Mouse (Mus musculus) erythroid progenitor cell, adult 5-6 weeks (primary cell): Measurements from ENCODE around the gene Pramel4. TPM values are rescaled to one million over a fixed set of nuclear protein-coding genes. Genes with fewer than 3 reads are reported as not detected.
"Not testable (repeated sequence)": the region's sequence is repeated elsewhere in the genome, so short reads cannot be mapped to it uniquely, and the experiment has no call there.

Source experiments
- ATAC-seq: replicated peaks from 2 replicates; pipeline ENCODE4 v1.8.0; 2016; ENCODE audit warnings: moderate number of reproducible peaks, mild to moderate bottlenecking, moderate TSS enrichment, inconsistent platforms; ENCODE audit not compliant: poor library complexity, low FRiP score, severe bottlenecking
- total RNA-seq, 2 experiments: library from RNA; stranded (forward) in 1 of 2; stranded (reverse) in 1 of 2; fragments of 150-400 nt in 1 of 2; fragments of 186-747, 209-891 nt in 1 of 2; gene quantifications; 2 replicates each; pipeline versions ENCODE4 v1.2.3 to v1.2.4; 2015 to 2017; ENCODE audit warnings: low replicate concordance in 2 of 2

Gene Pramel4
- total RNA-seq (2015; ENCODE audit: low replicate concordance) (not detected in 2 replicates), total RNA-seq (2017; ENCODE audit: low replicate concordance) (not detected in 2 replicates)

GRCm38 (mm10) chr4:144058826-144059225 lies at the start of gene Pramel4:
TSS of gene Pramel4 (plus strand) at chr4:144059126.
- not testable (repeated sequence) for ATAC-seq

GRCm38 (mm10) chr4:144106174-144106573 lies 47.2 kb downstream of the Pramel4 start, which contains the start of gene Gm13102:
TSS of gene Gm13102 (plus strand) at chr4:144106474.
- not testable (repeated sequence) for ATAC-seq

Other genes with a start within 250 kb of the Pramel4 start
- gene Gm13084, start 243.0 kb upstream of the Pramel4 start, total RNA-seq (2015; ENCODE audit: low replicate concordance) = not detected in 2 replicates
- not detected in 2 replicates for gene Gm13084, start 243.0 kb upstream of the Pramel4 start, total RNA-seq (2017; ENCODE audit: low replicate concordance)
- not detected in 2 replicates for gene Gm13103, start 212.6 kb upstream of the Pramel4 start, total RNA-seq (2015; ENCODE audit: low replicate concordance)
- not detected in 2 replicates for gene Gm13103, start 212.6 kb upstream of the Pramel4 start, total RNA-seq (2017; ENCODE audit: low replicate concordance)
- not detected in 2 replicates for gene Pramef6, start 158.7 kb upstream of the Pramel4 start, total RNA-seq (2015; ENCODE audit: low replicate concordance)
- gene Pramef6, start 158.7 kb upstream of the Pramel4 start, total RNA-seq (2017; ENCODE audit: low replicate concordance) = not detected in 2 replicates
- not detected in 2 replicates for gene Pramef25, start 108.1 kb upstream of the Pramel4 start, total RNA-seq (2015; ENCODE audit: low replicate concordance)
- gene Pramef25, start 108.1 kb upstream of the Pramel4 start, total RNA-seq (2017; ENCODE audit: low replicate concordance) = not detected in 2 replicates
- gene Gm13101, start 92.2 kb upstream of the Pramel4 start, total RNA-seq (2015; ENCODE audit: low replicate concordance) = not detected in 2 replicates
- gene Gm13101, start 92.2 kb upstream of the Pramel4 start, total RNA-seq (2017; ENCODE audit: low replicate concordance) = not detected in 2 replicates
- not detected in 2 replicates for gene Pramef17, start 64.8 kb upstream of the Pramel4 start, total RNA-seq (2015; ENCODE audit: low replicate concordance)
- not detected in 2 replicates for gene Pramef17, start 64.8 kb upstream of the Pramel4 start, total RNA-seq (2017; ENCODE audit: low replicate concordance)
- not detected in 2 replicates for gene Gm13102, start 47.3 kb downstream of the Pramel4 start, total RNA-seq (2015; ENCODE audit: low replicate concordance)
- not detected in 2 replicates for gene Gm13102, start 47.3 kb downstream of the Pramel4 start, total RNA-seq (2017; ENCODE audit: low replicate concordance)
- not detected in 2 replicates for gene Oog3, start 103.5 kb downstream of the Pramel4 start, total RNA-seq (2015; ENCODE audit: low replicate concordance)
- gene Oog3, start 103.5 kb downstream of the Pramel4 start, total RNA-seq (2017; ENCODE audit: low replicate concordance) = not detected in 2 replicates
- not detected in 2 replicates for gene Oog2, start 131.6 kb downstream of the Pramel4 start, total RNA-seq (2015; ENCODE audit: low replicate concordance)
- not detected in 2 replicates for gene Oog2, start 131.6 kb downstream of the Pramel4 start, total RNA-seq (2017; ENCODE audit: low replicate concordance)
- gene C87977, start 154.2 kb downstream of the Pramel4 start, total RNA-seq (2015; ENCODE audit: low replicate concordance) = not detected in 2 replicates
- not detected in 2 replicates for gene C87977, start 154.2 kb downstream of the Pramel4 start, total RNA-seq (2017; ENCODE audit: low replicate concordance)
- not detected in 2 replicates for gene Pramel5, start 221.4 kb downstream of the Pramel4 start, total RNA-seq (2015; ENCODE audit: low replicate concordance)
- gene Pramel5, start 221.4 kb downstream of the Pramel4 start, total RNA-seq (2017; ENCODE audit: low replicate concordance) = not detected in 2 replicates